Mouse (Mus musculus) adrenal gland, adult 2 months (tissue): Measurements from ENCODE around the gene Ankrd39. TPM values are rescaled to one million over a fixed set of nuclear protein-coding genes. Genes with fewer than 3 reads are reported as not detected.
"Not testable (repeated sequence)": the region's sequence is repeated elsewhere in the genome, so short reads cannot be mapped to it uniquely, and the experiment has no call there.

Experiments used
- DNase-seq: peaks from one replicate; pipeline ENCODE4 v3.0.0; 2021
- polyA plus RNA-seq: library from polyadenylated mRNA; depleted of rRNA; stranded (reverse); fragments of >200 nt; gene quantifications from 2 replicates; pipeline ENCODE4 v1.2.3, GENCODE M21; 2012
- total RNA-seq, 2 experiments: library from RNA; stranded (reverse); gene quantifications; 2 replicates each; pipeline ENCODE4 v1.2.3; 2021

The Ankrd39 gene
- total and polyA plus RNA-seq, 3 experiments = 11.1 to 24.4 (median 14.5) TPM

DNA sequence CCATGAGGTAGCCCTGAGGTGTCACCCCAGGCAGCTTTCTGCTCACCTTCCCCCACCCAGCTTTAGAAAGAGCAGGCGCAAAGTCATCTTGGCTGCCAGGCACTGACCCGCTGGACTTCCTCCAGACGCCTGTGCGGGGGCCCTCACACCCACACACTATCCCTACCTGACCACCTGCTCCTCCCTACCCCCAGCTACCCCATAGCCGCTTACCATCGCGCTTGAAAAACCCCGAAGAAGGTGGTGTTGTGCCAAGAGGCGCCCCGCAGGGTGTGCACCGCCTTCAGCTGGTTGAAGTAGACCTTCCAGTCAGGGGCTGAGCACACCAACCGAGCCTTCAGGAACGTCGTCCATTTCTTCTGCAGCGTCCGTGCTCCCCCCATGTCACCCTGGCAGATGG, 5.3 kb upstream of the Ankrd39 start:
- DNase-seq = no peak

DNA sequence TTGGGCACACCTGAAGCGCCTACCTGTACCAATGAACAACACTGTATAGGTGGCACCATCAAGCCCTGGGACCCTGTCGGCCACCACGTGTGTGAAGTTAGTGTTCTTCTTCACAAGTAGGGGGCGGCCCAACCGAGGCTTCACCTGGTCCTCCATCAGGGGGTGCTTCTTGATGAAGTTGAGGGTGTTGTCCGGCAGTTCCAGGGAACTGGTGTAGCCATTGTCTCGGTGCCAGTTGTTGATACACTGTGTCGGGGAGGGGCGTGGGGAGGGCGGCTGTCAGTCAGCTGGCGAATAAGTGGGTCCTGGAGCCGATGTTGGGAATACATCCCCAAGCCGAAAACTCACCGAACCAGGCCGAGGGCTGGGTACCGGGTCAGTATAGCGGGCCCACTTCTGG, 4.7 kb upstream of the Ankrd39 start:
- no peak for DNase-seq

- DNase-seq = no peak
These were observed 3.0 kb upstream of the Ankrd39 start for GRCm38 (mm10) chr1:36550075-36550863.

GRCm38 (mm10) chr1:36549491-36549890, 2.2 kb upstream of the Ankrd39 start:
- DNase-seq = no peak

- DNase-seq = no peak
These were observed 1.5 kb upstream of the Ankrd39 start for GRCm38 (mm10) chr1:36548771-36549170.

DNA sequence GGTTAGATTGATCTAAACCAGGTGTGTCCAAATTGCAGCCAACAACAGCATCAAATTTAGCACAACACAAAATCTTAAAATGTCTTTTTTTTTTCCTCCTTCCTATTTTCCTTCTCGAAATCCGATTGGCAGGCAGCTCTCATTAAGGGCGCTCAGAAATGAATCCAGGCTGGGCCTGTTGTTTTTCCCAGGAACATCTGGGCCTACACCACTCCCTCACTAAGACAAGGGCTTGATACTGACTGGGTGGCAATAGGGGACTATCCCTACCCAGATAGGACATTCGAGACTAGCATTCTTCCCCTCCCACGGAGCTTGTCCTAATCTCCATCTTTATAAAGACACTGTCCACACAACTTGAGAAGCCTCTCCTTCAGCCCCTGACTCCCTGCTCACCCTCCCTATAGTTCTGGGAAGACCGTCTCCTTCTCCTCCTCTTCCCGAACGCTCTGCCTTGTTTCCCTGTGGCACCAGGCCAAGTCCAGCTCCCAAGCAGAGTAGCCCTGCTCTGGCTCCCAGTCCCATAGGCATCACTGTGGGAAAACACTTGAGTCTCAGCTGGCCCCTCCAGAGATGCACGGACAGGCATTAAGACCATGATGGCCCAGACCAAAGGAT, 845 bp upstream of the Ankrd39 start:
- DNase-seq = no peak

GRCm38 (mm10) chr1:36545845-36546600, 1.2 kb downstream of the Ankrd39 start:
- DNase-seq = peak; percentile 43

DNA sequence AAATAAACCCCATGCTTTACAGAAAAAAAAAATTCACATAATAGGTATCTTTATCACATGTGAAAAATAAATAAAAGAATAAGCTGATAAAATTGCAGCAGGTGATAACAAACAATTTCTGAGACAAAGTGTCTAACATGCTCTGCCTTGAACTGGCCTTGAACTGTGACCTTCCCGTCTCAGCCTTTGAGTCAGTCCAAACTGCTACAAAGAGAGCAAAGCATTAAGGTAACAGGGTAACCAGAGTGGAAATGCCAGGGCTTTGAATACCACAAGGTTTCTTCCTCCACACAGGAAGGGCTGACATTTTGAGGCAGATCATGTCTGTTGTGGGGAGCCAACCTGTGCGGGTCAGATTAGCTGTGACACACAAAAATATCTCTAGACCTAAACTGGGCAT, 1.9 kb downstream of the Ankrd39 start:
- no peak for DNase-seq

GRCm38 (mm10) chr1:36542925-36543324, 4.3 kb downstream of the Ankrd39 start:
- DNase-seq = no peak

DNA sequence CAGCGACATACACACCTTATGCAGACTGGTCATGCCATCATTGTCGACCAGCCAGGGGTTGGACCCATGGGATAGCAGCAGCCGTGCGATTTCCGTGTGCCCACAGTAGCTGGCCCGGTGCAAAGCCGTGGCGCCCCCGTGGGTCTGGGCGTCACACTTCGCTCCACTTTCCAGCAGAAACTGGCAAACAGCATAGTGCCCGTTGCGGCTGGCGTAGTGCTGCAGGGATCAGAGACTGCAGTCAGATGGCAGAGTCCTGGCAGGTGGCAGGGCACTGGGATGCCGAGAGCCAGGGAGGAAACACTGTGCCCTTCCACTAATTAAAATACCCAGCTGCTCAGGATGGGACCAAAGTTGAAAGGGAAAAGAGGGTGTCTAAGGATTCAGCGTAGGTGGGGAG, 5.4 kb downstream of the Ankrd39 start:
- peak; percentile 28 for DNase-seq

GRCm38 (mm10) chr1:36540807-36541206, 6.4 kb downstream of the Ankrd39 start:
- DNase-seq = no peak

DNA sequence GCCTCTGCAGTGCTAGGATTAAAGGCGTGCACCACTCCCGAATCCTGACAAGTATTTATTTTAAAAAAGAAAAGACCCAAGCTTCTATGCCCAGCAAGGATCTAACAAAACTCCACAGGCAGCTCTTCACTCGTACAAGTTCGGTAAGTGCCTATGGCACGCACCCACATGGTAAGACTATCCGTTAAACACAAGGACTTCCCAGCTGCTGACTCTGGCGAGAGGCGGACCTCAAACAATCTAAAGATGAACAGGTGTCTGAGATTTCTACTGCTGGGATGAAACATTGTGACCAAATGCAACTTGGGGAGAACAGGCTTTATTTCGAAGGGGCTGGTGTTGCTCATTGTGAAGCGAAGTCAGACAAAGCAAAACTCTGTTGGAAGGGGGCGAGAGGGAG, 7.1 kb downstream of the Ankrd39 start:
- peak; percentile 9 for DNase-seq

DNA sequence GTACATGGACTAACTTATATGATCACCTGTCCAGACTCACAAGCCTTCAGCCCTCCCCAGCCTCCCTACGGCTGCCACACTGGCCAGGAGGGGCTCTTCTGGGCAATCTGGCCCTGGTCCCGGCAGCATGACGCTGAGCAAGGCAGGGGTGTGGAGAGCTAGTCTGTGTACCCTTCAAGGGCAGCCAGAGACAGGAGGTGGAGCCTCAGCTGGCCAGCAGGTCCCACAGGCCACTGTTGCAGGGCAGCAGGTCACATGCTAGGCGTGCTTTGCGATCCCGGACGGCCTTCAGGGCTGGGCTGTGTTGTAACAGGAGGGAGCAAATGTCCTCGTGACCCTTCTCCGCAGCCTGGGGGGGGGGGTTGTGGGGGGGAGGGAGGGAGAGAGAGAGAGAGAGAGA, 8.1 kb downstream of the Ankrd39 start, which contains the start of gene Gm42417:
TSS of gene Gm42417 (minus strand) at position 244 of the 400 bp plus-strand sequence.
- DNase-seq = peak; percentile 96

- no peak for DNase-seq
These were observed 8.5 kb downstream of the Ankrd39 start for GRCm38 (mm10) chr1:36538727-36539126.

- DNase-seq = not testable (repeated sequence)
These were observed 10.5 kb downstream of the Ankrd39 start, which contains the start of gene Ankrd23 for GRCm38 (mm10) chr1:36536783-36537182. Gene Ankrd23, minus strand, starts transcription at chr1:36536883.

GRCm38 (mm10) chr1:36536397-36536728, 10.9 kb downstream of the Ankrd39 start:
- no peak for DNase-seq

GRCm38 (mm10) chr1:36535477-36536396, 11.5 kb downstream of the Ankrd39 start:
- DNase-seq = peak; percentile 68

DNA sequence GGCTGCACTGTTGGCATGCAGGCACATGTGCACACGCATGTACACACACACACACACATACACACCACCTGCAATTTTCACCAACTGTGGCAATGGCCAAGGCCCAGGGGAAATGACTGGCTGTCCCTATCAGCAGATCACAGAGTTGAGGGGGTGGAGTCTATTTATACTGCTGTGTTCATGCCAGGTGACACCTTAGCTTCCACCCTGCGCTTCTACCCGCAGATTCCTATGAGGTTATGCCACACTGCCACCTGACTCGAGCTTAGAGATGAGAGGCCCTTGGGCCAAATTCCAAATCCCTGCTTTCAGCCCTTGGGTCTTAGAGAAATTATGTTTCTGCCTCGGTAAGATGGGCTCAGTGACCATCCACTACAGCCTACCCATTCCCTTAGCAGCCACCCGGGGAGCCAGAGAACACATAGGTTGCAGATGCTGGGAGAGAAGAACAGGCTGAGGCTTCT, 12.6 kb downstream of the Ankrd39 start:
- DNase-seq = peak; percentile 10

GRCm38 (mm10) chr1:36533546-36533945, 13.7 kb downstream of the Ankrd39 start:
- DNase-seq = no peak

GRCm38 (mm10) chr1:36531461-36531860, 15.8 kb downstream of the Ankrd39 start:
- DNase-seq = no peak

DNA sequence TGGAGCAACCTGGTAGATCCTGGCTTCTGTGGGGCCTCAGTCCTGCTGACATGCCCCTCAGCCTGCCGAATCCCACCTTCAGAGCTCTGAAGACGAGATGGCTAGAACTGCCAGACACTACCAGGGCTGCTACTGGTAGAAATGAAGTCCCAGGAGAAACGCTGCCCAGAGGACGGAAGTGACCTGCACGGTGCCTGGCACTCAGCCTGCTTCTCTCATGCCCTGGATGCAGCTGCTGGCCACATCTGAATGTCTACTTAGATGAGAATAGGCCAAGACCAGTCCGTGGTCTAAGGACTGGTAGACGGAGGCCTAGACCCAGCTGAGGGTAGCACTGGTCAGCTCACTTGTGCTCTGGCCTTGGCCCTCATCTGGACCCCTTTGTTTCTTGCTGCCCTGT, 16.3 kb downstream of the Ankrd39 start:
- no peak for DNase-seq

GRCm38 (mm10) chr1:36530485-36530884, 16.8 kb downstream of the Ankrd39 start:
- no peak for DNase-seq
